9 mouse cellular contexts compared by ENCODE assay signal in genomic region chr8:23344161-23344560, GRCm38 (mm10).
DNase-seq lines count a peak whose midpoint lies in the region; ATAC-seq and TF ChIP-seq lines count a peak whose summit lies in the region.
"Had no signal": no experiment of that assay in that cellular context is flagged by ENCODE, and none has a peak within 500 bp of the region (broad histone marks: within the 10 kb centered on the region; RNA-seq: fewer than 3 reads in every experiment).

No protein-coding gene starts in this region.

- no peak for TF ChIP-seq EP300 in ES-Bruce4 (IDR thresholded peaks at IDR 0.05; ENCODE audit: insufficient read depth, low read depth, low read length)
- TF ChIP-seq EP300 in lung, postnatal 0 days (IDR thresholded peaks at IDR 0.05): no peak

- WGBS in kidney, adult 2 months: 23% methylated on average over 4 of the region's 4 CpGs
- 19% methylated on average over 4 of the region's 4 CpGs for WGBS in kidney, embryonic 14.5 days
- 26% methylated on average over 4 of the region's 4 CpGs for WGBS in lung, postnatal 0 days

- TF ChIP-seq CTCF in kidney, adult 2 months (conservative IDR thresholded peaks at IDR 0.05; ENCODE audit: insufficient read depth, insufficient read length, low read depth, low read length): peak; percentile 53
- peak; percentile 30 for TF ChIP-seq CTCF in ES-Bruce4 (IDR thresholded peaks at IDR 0.05; ENCODE audit: low read depth, low read length)
- TF ChIP-seq CTCF in lung, postnatal 0 days (IDR thresholded peaks at IDR 0.05): peak; percentile 72

- ATAC-seq in kidney, embryonic 14.5 days (ENCODE audit: low FRiP score, low TSS enrichment): no peak
- ATAC-seq in lung, postnatal 0 days: no peak
- ATAC-seq in megakaryocyte-erythroid progenitor cell, adult 5-6 weeks (replicated peaks; ENCODE audit: low FRiP score, low TSS enrichment, poor library complexity, severe bottlenecking): no peak

- H3K9me3 ChIP-seq in kidney, embryonic 14.5 days (ENCODE audit: control insufficient read depth, low read length): peaks cover 5% of the 10 kb centered on the region; the same call in 1 of the 2 replicates
- H3K9me3 ChIP-seq in ES-Bruce4 (replicated peaks; ENCODE audit: control insufficient read depth, insufficient read depth, low read length, poor library complexity, severe bottlenecking): peaks cover 4% of the 10 kb centered on the region; the same call in 1 of the 2 replicates
- no peaks in the 10 kb centered on the region for H3K9me3 ChIP-seq in lung, postnatal 0 days (ENCODE audit: low read length)
- H3K9me3 ChIP-seq: embryonic facial prominence, embryonic 15.5 days had no signal

- no peak for TF ChIP-seq POLR2A in kidney, adult 2 months (IDR thresholded peaks at IDR 0.05; ENCODE audit: low read depth, low read length)
- no peak for TF ChIP-seq POLR2A in ES-Bruce4 (IDR thresholded peaks at IDR 0.05; ENCODE audit: insufficient read depth, low read length)

- H3K9ac ChIP-seq in kidney, embryonic 14.5 days (ENCODE audit: low read depth, low read length): no peak overlapping the region
- no peak overlapping the region for H3K9ac ChIP-seq in ES-Bruce4 (ENCODE audit: low read depth, poor library complexity, severe bottlenecking)
- no peak overlapping the region for H3K9ac ChIP-seq in lung, postnatal 0 days (replicated peaks; ENCODE audit: low read depth)
- H3K9ac ChIP-seq: embryonic facial prominence, embryonic 15.5 days; neural tube, embryonic 13.5 days had no signal

- H3K36me3 ChIP-seq in kidney, adult 2 months (ENCODE audit: control insufficient read depth, insufficient read depth, low read length): no peaks in the 10 kb centered on the region
- no peaks in the 10 kb centered on the region for H3K36me3 ChIP-seq in kidney, embryonic 14.5 days (ENCODE audit: control insufficient read depth, insufficient read depth, low read length)
- no peaks in the 10 kb centered on the region for H3K36me3 ChIP-seq in ES-Bruce4 (ENCODE audit: control insufficient read depth, insufficient read depth, low read length, poor library complexity, severe bottlenecking)
- no peaks in the 10 kb centered on the region for H3K36me3 ChIP-seq in lung, postnatal 0 days (ENCODE audit: insufficient read depth, low read length)
- H3K36me3 ChIP-seq: embryonic facial prominence, embryonic 15.5 days; neural tube, embryonic 13.5 days had no signal

- H3K27me3 ChIP-seq in kidney, adult 2 months (replicated peaks; ENCODE audit: control insufficient read depth, insufficient read depth, low read length): no peaks in the 10 kb centered on the region
- H3K27me3 ChIP-seq in kidney, embryonic 14.5 days (ENCODE audit: control insufficient read depth, insufficient read depth, low read length): no peaks in the 10 kb centered on the region
- H3K27me3 ChIP-seq in ES-Bruce4 (ENCODE audit: control insufficient read depth, insufficient read depth, low read length, poor library complexity, severe bottlenecking): no peaks in the 10 kb centered on the region
- H3K27me3 ChIP-seq in lung, postnatal 0 days (replicated peaks; ENCODE audit: insufficient read depth, low read length): no peaks in the 10 kb centered on the region
- H3K27me3 ChIP-seq: embryonic facial prominence, embryonic 15.5 days; neural tube, embryonic 13.5 days had no signal

- no peaks in the 10 kb centered on the region for H3K4me1 ChIP-seq in kidney, adult 2 months (ENCODE audit: control insufficient read depth, insufficient read depth, low read length)
- no peaks in the 10 kb centered on the region for H3K4me1 ChIP-seq in kidney, embryonic 14.5 days (ENCODE audit: control insufficient read depth, insufficient read depth, low read length)
- no peaks in the 10 kb centered on the region for H3K4me1 ChIP-seq in ES-Bruce4 (ENCODE audit: control insufficient read depth, insufficient read depth, low read length)
- H3K4me1 ChIP-seq in lung, postnatal 0 days (ENCODE audit: insufficient read depth, low read depth, low read length): no peaks in the 10 kb centered on the region
- H3K4me1 ChIP-seq: embryonic facial prominence, embryonic 15.5 days; neural tube, embryonic 13.5 days had no signal

- peak; percentile 39 for DNase-seq in kidney, adult 2 months
- peak; percentile 50 for DNase-seq in 416B (ENCODE audit: low read depth)
- DNase-seq in embryo, embryonic 11 days: peak; percentile 71
- DNase-seq in lung, postnatal 0 days (ENCODE audit: low spot score): peak; percentile 38

- no peak overlapping the region for H3K4me3 ChIP-seq in kidney, adult 2 months (ENCODE audit: insufficient read depth, low read depth, low read length)
- no peak overlapping the region for H3K4me3 ChIP-seq in kidney, embryonic 14.5 days (ENCODE audit: low read length)
- no peak overlapping the region for H3K4me3 ChIP-seq in ES-Bruce4 (ENCODE audit: low read depth, low read length)
- no peak overlapping the region for H3K4me3 ChIP-seq in lung, postnatal 0 days (ENCODE audit: low read depth, low read length)
- H3K4me3 ChIP-seq: embryonic facial prominence, embryonic 15.5 days; neural tube, embryonic 13.5 days had no signal

- H3K27ac ChIP-seq in kidney, adult 2 months (ENCODE audit: insufficient read depth, low read depth, low read length): no peak overlapping the region
- H3K27ac ChIP-seq in kidney, embryonic 14.5 days (ENCODE audit: low read depth, low read length): no peak overlapping the region
- no peak overlapping the region for H3K27ac ChIP-seq in ES-Bruce4 (ENCODE audit: insufficient read depth, low read length)
- H3K27ac ChIP-seq in lung, postnatal 0 days (ENCODE audit: low read length): no peak overlapping the region
- H3K27ac ChIP-seq: embryonic facial prominence, embryonic 15.5 days; neural tube, embryonic 13.5 days had no signal

- no peak overlapping the region for H3K4me2 ChIP-seq in kidney, embryonic 14.5 days (replicated peaks; ENCODE audit: low read depth, low read length)
- no peak overlapping the region for H3K4me2 ChIP-seq in lung, postnatal 0 days (replicated peaks; ENCODE audit: low read depth, low read length)
- H3K4me2 ChIP-seq: embryonic facial prominence, embryonic 15.5 days; neural tube, embryonic 13.5 days had no signal
